Mouse (Mus musculus): ENCODE measurements around the gene Zscan25. TPM values are rescaled to one million over a fixed set of nuclear protein-coding genes. Genes with fewer than 3 reads are reported as not detected.
"Not testable (repeated sequence)": the region's sequence is repeated elsewhere in the genome, so short reads cannot be mapped to it uniquely, and the experiment has no call there.

Gene Zscan25
- polyA plus RNA-seq, 1 experiment from 2014 or later, result 0.57 TPM

DNA sequence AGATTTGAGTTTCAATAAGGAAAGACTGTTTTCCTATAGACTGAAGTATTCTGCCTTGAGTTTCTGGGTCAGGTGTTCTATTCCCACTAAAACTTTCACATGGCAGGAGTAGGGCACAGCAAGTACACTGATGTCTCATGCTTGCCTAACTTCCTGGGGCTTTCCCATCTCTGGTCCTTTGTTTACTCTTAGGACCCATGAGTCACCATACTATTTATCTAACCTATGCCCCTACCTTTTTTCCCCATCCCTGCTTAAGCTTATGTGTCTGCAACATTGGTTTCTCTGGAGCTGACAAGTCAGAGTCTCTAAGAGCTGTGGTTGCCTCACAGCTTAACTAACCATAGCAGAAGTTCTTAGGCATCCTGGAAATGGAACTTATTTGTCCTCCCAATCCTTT, 33.5 kb downstream of the Zscan25 start:
- Histone ChIP-seq H3K9me3 (replicated peaks; ENCODE audit: low read length) (no peaks in the 10 kb centered on the region), H3K4me3 (replicated peaks; ENCODE audit: low read depth, low read length) (no peak overlapping the region), H3K9ac (ENCODE audit: low read depth, low read length) (no peak overlapping the region), H3K4me1 (replicated peaks; ENCODE audit: insufficient read depth, low read length) (no peaks in the 10 kb centered on the region), H3K36me3 (ENCODE audit: insufficient read depth, low read length) (no peaks in the 10 kb centered on the region), H3K27me3 (ENCODE audit: insufficient read depth, low read length) (no peaks in the 10 kb centered on the region), H3K4me2 (ENCODE audit: low read length) (no peak overlapping the region), H3K27ac (no peak overlapping the region)
- DNase-seq (ENCODE audit: low spot score) (no peak), ATAC-seq (replicated peaks; ENCODE audit: low FRiP score, low read depth) (no peak)
- no peak for TF ChIP-seq CTCF (IDR thresholded peaks at IDR 0.05; ENCODE audit: low read depth)

DNA sequence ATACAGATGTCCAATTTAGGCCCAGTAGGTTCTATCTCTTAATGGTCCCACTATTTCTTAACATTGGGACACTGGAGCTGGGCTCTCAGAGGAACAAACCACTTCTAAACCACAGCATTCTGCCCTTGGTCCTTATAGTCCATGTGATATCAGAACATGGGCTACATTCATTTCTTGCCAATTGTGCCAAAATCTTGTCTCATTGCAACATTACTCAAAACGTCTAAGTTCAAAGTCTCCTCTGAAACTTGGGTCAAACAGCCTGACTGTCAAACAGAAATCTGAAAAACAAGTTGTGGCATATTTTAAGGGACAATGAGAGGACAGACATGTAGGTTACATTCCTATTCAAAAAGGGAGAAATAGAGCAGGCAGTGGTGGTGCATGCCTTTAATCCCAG, 36.8 kb downstream of the Zscan25 start:
- no peak for ATAC-seq (replicated peaks; ENCODE audit: low FRiP score, low read depth)
- H3K4me3 ChIP-seq (replicated peaks; ENCODE audit: low read depth, low read length), result no peak overlapping the region

DNA sequence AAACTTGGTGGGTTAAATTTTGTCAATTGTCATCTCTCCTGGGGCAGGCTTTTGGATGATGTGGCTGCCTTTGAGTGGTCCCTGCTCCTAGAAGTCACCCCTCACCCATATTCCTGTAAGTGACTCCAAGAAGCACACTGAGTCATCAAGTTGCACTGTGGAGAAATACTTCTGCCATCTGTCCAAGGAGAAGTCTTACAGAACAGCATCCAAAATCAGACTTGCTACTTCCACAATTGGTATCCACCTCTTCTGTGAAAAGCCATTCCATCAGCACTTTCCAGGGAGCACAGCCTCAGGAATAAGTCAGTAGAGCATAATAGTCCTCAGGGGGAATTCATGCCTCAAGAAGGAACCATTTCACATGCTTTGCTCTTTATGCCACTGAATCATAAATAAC, 58.5 kb downstream of the Zscan25 start:
- H3K4me2 ChIP-seq (ENCODE audit: low read length); H3K27ac ChIP-seq; H3K36me3 ChIP-seq (ENCODE audit: insufficient read depth, low read length); H3K4me3 ChIP-seq (replicated peaks; ENCODE audit: low read depth, low read length); H3K9ac ChIP-seq (ENCODE audit: low read depth, low read length); H3K4me1 ChIP-seq (replicated peaks; ENCODE audit: insufficient read depth, low read length); H3K27me3 ChIP-seq (ENCODE audit: insufficient read depth, low read length); DNase-seq (ENCODE audit: low spot score); H3K9me3 ChIP-seq (replicated peaks; ENCODE audit: low read length); ATAC-seq (replicated peaks; ENCODE audit: low FRiP score, low read depth): not testable (repeated sequence)

More for the DNA sequence above, 36.8 kb downstream of the Zscan25 start:
- Histone ChIP-seq H3K36me3 (ENCODE audit: insufficient read depth, low read length) (no peaks in the 10 kb centered on the region), H3K9ac (ENCODE audit: low read depth, low read length) (no peak overlapping the region), H3K4me1 (replicated peaks; ENCODE audit: insufficient read depth, low read length) (no peaks in the 10 kb centered on the region), H3K27me3 (ENCODE audit: insufficient read depth, low read length) (no peaks in the 10 kb centered on the region), H3K4me2 (ENCODE audit: low read length) (no peak overlapping the region), H3K9me3 (replicated peaks; ENCODE audit: low read length) (no peaks in the 10 kb centered on the region), H3K27ac (no peak overlapping the region)
- no peak for TF ChIP-seq CTCF (IDR thresholded peaks at IDR 0.05; ENCODE audit: low read depth)
- 95% methylated on average over 1 of the region's 1 CpGs for WGBS
- DNase-seq (ENCODE audit: low spot score), result no peak

Other genes with a start within 250 kb of the Zscan25 start
- gene Gm4871, start 247.7 kb upstream of the Zscan25 start, polyA plus RNA-seq (2015; fragmentation: Nextera tagmentation; extraction: Ambion mirVana), result not detected in 2 replicates
- not detected in 2 replicates for gene 1700018F24Rik, start 237.5 kb upstream of the Zscan25 start, polyA plus RNA-seq (2015; fragmentation: Nextera tagmentation; extraction: Ambion mirVana)
- gene Arpc1a, start 196.7 kb upstream of the Zscan25 start, polyA plus RNA-seq (2015; fragmentation: Nextera tagmentation; extraction: Ambion mirVana), result 145 and 156 TPM in 2 replicates
- not detected in 2 replicates for gene Kpna7, start 196.5 kb upstream of the Zscan25 start, polyA plus RNA-seq (2015; fragmentation: Nextera tagmentation; extraction: Ambion mirVana)
- 261 and 283 TPM in 2 replicates for gene Arpc1b, start 166.3 kb upstream of the Zscan25 start, polyA plus RNA-seq (2015; fragmentation: Nextera tagmentation; extraction: Ambion mirVana)
- 89.9 and 95.7 TPM in 2 replicates for gene Pdap1, start 140.3 kb upstream of the Zscan25 start, polyA plus RNA-seq (2015; fragmentation: Nextera tagmentation; extraction: Ambion mirVana)
- gene Bud31, start 140.1 kb upstream of the Zscan25 start, polyA plus RNA-seq (2015; fragmentation: Nextera tagmentation; extraction: Ambion mirVana), result 185 and 186 TPM in 2 replicates
- 14.7 and 15.2 TPM in 2 replicates for gene Ptcd1, start 113.4 kb upstream of the Zscan25 start, polyA plus RNA-seq (2015; fragmentation: Nextera tagmentation; extraction: Ambion mirVana)
- gene Cpsf4, start 113.3 kb upstream of the Zscan25 start, polyA plus RNA-seq (2015; fragmentation: Nextera tagmentation; extraction: Ambion mirVana), result 35.5 and 38.5 TPM in 2 replicates
- 678 and 711 TPM in 2 replicates for gene Atp5j2, start 88.4 kb upstream of the Zscan25 start, polyA plus RNA-seq (2015; fragmentation: Nextera tagmentation; extraction: Ambion mirVana)
- 10.1 and 11.5 TPM in 2 replicates for gene Zkscan14, start 78.6 kb upstream of the Zscan25 start, polyA plus RNA-seq (2015; fragmentation: Nextera tagmentation; extraction: Ambion mirVana)
- 10.4 and 10.8 TPM in 2 replicates for gene Zkscan5, start 75.9 kb upstream of the Zscan25 start, polyA plus RNA-seq (2015; fragmentation: Nextera tagmentation; extraction: Ambion mirVana)
- gene Zfp655, start 48.8 kb upstream of the Zscan25 start, polyA plus RNA-seq (2015; fragmentation: Nextera tagmentation; extraction: Ambion mirVana), result 30.6 and 37.8 TPM in 2 replicates
- 0.09 and 0.16 TPM in 2 replicates for gene Cyp3a57, start 64.8 kb downstream of the Zscan25 start, polyA plus RNA-seq (2015; fragmentation: Nextera tagmentation; extraction: Ambion mirVana)
- gene Cyp3a16, start 189.2 kb downstream of the Zscan25 start, polyA plus RNA-seq (2015; fragmentation: Nextera tagmentation; extraction: Ambion mirVana), result not detected in 2 replicates